Mouse (Mus musculus) thymus, postnatal 10 days (tissue): ENCODE results near the gene Gpr132.

Experiments
- DNase-seq, 2 experiments: peaks; one replicate each; pipeline ENCODE4 v3.0.0; 2021; ENCODE audit warnings: low spot score in 2 of 2

The Gpr132 gene

GRCm38 (mm10) chr12:112877073-112877576 lies 9.1 kb upstream of the Gpr132 start:
- no peak for DNase-seq

DNA sequence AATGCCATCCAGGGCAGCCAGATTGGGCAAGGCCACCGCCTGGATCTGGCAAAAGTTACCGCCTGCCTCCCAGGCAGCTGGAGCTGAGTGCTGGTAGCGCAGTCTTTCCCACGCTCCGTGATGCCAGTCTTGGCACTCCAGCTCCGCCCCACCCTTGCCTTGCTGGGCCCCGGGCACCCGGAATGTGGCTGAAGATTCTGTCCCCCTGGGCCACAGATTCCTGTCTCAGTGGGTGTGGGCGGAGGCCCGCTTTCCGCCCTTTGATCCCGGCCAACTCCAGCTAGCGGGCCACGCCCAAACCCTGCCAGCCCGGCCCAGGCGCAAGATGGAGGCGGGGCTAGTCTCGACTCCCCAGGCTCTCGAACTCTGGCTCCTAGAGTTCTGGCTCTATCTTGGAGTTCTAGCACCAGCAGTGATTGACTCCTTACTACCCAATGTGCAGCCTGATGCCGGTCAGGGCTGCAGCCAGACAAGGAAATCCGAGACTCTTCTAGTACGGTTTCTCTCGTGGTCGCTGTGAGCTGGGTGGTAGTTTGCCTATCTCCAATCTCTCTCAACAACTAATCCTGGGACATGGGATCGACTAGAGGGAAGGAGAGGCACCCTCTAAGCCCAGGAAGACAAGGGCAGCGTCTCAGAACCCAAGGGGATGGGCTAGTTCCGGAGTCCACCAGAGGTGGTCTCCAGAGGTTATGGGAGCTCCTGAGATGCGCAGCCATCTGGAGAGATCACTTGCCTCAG lies 8.5 kb upstream of the Gpr132 start:
- DNase-seq = peak in 1 of 2 experiments; percentile 44

- DNase-seq = peak; percentile 77 to 94
Observed at GRCm38 (mm10) chr12:112875225-112876013, 7.4 kb upstream of the Gpr132 start.

DNA sequence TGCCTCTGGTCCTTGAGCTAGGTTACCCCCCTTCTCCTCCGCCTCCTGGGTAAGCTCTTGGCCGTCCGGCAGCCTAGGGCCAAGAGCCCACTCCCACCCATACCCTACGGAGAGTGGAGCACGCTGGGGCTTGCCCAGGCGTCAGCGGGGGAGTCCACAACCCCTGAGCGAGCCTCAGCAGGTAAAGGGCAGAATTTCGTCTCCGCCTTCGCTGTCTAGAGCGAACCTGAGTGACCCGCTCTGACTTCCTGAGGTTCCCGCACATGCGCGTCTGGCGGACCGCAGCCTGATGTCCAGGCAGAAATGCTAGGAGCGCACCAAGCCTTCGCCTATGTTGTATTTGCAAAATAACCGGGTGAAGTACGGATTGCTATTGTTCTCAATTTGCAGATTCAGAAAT lies 6.2 kb upstream of the Gpr132 start:
- DNase-seq = no peak

- peak; percentile 67 to 80 for DNase-seq
Observed at GRCm38 (mm10) chr12:112873452-112874190, 5.6 kb upstream of the Gpr132 start.

DNA sequence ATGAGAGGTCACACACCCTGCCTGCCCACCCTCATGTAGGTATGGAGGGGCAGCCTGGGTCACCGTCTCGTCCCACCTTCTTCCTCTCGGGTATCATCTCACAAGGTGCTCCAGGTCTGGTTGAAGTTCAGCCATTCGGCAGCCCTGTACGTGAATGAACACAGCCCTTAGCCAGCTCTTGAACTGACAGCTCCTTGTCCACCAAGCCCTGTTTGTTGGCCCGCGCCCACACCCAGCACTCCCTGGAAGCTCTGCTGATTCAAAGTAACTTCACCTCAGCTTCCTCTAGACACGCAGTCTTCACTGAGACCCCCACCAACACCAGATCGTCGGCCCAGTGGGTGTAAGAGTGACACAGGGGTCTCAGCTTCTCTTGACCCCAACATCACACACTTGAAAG lies 5.0 kb upstream of the Gpr132 start:
- no peak for DNase-seq

DNA sequence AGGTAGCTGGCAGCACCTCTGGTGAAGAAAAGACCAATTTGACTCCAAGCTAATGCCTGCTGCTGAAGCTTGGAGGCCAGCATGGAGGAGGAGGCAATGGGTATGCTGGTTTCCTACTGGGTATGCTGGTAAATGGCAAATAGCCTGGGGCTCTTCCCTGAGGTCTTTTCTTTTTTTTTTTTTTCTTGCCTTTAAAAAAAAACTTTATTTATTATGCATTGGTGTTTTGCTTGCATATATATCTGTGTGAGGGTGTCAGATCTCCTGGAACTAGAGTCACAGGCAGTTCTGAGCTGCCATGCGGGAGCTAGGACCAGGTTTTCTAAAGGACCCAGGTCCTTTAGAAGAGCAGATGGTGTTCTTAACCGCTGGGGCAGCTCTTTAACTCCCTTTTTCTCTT lies 3.2 kb upstream of the Gpr132 start:
- DNase-seq = no peak

DNA sequence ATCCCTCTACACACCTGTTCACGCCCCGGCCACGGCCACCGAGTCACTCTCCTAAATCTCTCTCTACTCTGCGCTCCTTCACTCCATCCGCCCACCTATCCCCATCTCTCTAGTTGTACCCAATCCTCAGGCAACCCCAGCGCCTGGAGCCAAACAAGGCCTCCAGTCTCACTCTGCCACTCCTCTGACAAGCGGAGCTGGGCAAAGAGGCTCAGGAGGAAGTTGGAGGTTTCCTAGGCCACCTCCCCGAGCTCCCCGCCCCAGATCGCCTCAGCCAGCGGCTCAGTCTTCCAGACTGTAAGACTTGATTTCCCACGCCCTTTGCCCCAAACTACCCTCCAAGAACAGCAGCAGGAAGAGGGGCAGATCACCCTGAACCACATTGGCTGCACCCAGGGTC lies 2.7 kb upstream of the Gpr132 start:
- DNase-seq = peak; percentile 59 to 61

DNA sequence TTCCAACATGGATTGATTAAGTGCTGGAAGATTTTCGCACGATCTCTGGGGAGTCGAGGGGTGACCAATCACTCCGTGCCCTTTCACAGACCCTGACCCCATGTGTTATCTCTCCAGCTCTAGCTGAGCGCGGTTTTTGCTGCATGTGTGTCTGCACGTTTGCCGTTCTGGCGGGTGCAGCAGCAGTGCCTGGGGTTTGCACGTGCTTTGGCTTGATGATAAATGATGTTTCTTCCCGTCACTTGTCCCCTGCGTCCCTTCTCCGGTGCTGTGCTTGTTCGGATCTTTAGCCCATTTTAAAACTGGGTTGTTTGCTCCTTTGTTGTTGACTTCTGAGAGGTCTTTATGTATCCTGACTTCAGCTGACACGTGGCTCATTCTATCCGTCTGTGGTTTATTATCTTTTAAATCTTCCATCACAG lies 1.8 kb upstream of the Gpr132 start:
- peak; percentile 52 to 61 for DNase-seq

DNA sequence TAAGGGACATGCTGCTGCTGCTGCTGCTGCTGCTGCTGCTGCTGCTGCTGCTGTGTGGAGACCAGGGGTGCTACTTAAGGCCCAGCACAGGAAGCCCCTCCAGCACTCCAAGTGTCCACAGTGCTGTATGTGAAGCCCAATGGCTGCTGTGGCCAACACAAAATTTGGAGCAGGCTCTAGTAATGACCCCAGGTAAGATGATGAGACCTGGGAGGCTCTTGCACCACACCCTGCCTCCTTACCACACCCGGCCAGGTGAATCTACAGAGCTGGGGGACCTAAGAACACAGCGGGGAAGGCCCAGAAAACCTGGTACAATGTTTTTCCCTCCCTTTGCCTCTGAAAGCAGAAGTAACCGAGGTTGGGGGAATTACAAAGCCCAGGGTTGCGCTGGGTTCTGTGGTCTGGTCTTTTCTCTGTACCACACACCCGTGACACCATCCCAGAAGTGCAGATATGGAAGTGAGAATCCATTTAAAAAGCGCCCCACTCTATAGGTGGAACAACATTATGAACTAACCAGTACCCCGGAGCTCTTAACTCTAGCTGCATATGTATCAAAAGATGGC lies 838 bp downstream of the Gpr132 start:
- no peak for DNase-seq

- no peak for DNase-seq
Observed at GRCm38 (mm10) chr12:112866467-112867080, 1.5 kb downstream of the Gpr132 start.

DNA sequence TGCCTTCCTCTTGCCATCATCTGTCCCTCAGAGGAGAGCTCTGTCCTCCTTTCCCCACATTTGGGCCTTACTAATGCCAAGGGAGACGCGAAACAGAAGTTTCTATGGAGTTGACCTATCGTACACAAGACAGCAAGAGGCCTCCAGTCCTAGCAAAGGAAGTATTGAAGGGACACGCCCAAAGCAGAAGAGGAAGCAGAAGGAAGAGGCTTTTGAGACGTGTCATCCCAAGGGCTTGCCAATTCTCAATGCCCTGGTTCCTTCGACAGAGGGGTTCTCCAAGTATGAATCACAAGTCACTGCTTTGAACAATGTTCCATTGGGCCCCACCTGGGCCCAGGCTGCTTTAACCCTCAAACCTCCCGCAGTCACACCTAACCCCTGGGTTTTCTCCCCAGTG lies 3.2 kb downstream of the Gpr132 start:
- no peak for DNase-seq

GRCm38 (mm10) chr12:112861911-112862321 lies 6.1 kb downstream of the Gpr132 start:
- no peak for DNase-seq

DNA sequence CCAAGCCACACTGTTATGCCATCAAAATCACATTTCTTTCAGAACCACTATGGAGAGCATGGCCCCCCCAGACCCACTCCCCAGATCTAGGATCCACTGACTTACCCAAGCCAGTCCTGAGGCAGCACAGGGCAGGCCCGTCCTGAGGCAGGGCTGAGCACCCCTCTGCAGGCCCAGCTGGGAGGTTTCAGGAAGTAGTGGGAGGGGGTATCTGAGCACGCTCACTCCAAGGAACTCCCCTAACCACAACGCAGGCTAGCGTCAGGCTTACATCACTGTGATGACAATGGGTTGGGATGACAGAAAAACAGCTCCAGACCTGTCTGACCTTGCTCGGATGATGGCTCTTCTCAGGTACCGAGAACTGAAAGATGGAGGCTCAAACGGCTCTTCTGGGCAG lies 7.3 kb downstream of the Gpr132 start:
- peak; percentile 74 to 77 for DNase-seq

GRCm38 (mm10) chr12:112859930-112860329 lies 8.1 kb downstream of the Gpr132 start:
- DNase-seq = peak; percentile 85 to 86

GRCm38 (mm10) chr12:112858581-112859336 lies 9.3 kb downstream of the Gpr132 start:
- peak in 1 of 2 experiments; percentile 41 for DNase-seq

DNA sequence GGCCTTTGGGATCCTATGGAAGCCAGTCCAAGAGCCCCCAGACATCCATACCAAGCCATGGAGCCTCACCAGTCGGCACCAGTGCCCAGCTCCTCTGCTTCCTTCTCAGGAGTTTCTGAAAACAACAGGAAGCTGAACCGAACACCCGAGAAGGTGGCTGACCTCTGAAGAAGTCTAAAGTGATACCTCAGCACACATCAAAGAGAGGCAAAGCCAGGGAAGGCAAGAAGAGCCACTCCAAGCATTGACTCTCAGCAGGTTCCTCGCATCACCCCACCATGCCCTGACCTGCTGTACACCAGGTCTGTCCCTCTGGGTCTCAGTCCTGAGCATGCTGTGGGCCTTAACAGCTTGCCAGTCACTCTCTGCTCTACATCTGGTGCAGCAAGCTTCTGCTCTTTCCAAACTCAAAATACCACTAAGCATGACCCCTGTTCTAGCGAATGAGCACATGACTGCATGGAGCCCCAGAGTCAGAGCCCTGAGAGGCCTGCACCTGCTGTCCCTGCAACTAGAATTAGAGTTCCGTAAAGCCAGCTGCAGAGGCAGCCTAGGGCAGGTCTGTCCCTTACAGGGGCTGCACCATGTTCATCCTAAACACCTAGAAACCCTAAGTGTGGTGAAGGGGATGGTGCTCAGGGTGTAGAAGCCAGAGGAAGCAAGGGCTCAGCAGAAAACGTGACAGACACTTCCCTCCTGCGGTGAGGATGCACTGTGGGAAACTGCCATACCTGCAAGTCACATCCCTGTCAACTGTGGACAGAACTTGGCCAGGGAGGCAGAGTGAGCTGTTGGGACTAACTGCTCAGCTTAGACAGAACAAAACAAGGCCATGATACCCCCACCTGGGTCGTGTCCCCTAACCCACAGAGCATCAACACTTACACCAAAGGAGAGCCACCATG lies 10.8 kb downstream of the Gpr132 start:
- peak in 1 of 2 experiments; percentile 34 for DNase-seq

DNA sequence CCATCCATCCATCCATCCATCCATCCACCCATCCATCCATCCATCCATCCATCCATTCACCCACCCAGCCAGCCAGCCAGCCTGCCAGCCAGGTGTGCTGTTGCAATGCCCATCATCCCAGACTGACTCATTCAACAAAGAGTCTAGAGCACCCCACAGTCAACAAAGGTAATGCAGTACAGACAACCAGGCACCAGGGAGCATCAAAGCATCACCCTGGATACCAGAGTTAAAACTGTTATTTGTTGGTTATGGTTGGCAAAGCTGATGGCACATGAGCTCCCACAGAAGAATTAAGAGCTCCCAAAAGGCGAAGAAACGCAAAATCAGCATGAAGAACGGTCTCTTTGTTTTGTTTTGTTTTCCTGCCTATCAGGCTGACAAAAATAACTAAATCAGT lies 11.7 kb downstream of the Gpr132 start:
- no peak for DNase-seq

DNA sequence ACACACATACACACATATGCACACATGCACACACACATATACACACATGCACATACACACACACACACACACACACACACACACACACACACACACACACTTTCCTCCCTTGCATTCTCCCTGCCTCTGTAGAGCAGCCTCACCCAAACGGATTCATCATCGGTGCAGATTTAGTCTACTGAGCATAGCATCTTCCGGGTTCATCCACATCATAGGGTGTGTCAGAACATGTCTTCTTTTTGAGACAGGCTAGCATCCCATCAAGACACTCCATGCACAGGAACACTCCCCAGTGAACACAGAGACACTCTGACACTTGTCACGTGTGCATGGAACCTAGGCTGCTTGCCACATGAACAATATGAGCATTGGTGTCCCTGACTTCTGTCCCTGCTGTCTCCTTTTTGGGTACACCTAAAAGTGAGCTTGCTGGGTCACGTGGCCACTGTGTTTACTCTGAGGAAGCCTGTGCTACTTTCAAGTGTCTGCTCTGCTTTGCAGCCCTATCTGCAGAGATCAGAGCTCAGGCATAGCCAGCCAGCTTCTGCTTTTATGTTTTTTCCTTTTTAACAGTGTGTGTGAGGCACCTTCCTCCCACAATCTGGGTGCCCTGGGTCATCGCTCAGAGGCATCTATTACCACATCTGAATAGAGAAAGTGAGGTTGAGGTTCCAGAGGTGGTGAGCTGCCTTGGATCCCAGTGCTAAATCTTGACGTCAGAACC lies 13.3 kb downstream of the Gpr132 start:
- peak; percentile 63 to 70 for DNase-seq
